Mouse (Mus musculus): ENCODE results near the gene Iltifb. TPM values are rescaled to one million over a fixed set of nuclear protein-coding genes. Genes with fewer than 3 reads are reported as not detected.
"Not testable (repeated sequence)": the region's sequence is repeated elsewhere in the genome, so short reads cannot be mapped to it uniquely, and the experiment has no call there.

The Iltifb gene
- polyA plus RNA-seq (2012): not detected in 2 replicates

DNA sequence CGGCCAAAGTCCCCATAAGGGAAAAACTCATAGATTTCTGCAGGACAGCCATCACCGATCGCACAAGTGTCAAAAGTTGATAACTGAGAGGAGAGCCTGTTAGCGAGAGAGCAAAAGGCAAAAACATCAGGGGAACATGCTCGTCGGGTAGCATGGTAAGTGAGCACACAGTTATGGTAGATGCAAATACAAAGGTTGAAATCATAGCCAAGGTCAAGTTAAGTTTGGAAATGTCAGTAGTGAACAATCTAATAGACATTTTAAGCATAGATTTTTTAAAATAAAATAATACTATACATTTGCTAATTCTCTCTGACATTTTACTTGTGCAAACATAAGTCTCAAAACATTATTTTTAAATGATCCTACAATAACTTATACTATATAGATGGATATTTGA, at the start of gene Iltifb:
Gene Iltifb (minus strand): TSS at position 101 of the 400 bp plus-strand sequence.
- no peak for TF ChIP-seq GATA1 (IDR thresholded peaks at IDR 0.05; ENCODE audit: low read length)

DNA sequence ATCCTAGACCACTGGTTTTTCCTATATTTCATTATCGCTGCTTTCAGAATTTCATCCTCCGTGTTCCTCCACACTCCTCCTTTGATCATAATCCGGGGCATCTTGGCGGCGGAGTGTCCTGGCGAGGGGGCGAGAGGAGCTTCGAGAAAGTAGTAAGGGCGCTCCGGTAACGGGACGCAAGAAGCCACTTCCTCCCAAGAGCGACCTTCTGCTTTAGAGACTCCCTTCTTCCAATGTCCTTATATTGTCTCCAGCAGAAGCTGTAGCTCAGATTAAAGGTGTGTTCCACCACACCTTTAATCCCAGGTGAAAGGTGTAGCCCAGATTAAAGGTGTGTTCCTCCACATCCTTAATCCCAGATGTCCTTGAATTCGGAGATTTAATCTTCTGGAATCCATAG, 48.3 kb upstream of the Iltifb start, which contains the start of gene Gm9046:
Gene Gm9046 (minus strand): TSS at position 101 of the 400 bp plus-strand sequence.
- TF ChIP-seq GATA1 (IDR thresholded peaks at IDR 0.05; ENCODE audit: low read length): not testable (repeated sequence)

DNA sequence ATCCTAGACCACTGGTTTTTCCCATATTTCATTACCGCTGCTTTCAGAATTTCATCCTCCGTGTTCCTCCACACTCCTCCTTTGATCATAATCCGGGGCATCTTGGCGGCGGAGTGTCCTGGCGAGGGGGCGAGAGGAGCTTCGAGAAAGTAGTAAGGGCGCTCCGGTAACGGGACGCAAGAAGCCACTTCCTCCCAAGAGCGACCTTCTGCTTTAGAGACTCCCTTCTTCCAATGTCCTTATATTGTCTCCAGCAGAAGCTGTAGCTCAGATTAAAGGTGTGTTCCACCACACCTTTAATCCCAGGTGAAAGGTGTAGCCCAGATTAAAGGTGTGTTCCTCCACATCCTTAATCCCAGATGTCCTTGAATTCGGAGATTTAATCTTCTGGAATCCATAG, 42.9 kb upstream of the Iltifb start, which contains the start of gene Gm9045:
Gene Gm9045 (minus strand): TSS at position 101 of the 400 bp plus-strand sequence.
- TF ChIP-seq GATA1 (IDR thresholded peaks at IDR 0.05; ENCODE audit: low read length): not testable (repeated sequence)

DNA sequence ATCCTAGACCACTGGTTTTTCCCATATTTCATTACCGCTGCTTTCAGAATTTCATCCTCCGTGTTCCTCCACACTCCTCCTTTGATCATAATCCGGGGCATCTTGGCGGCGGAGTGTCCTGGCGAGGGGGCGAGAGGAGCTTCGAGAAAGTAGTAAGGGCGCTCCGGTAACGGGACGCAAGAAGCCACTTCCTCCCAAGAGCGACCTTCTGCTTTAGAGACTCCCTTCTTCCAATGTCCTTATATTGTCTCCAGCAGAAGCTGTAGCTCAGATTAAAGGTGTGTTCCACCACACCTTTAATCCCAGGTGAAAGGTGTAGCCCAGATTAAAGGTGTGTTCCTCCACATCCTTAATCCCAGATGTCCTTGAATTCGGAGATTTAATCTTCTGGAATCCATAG, 37.5 kb upstream of the Iltifb start, which contains the start of gene Gm9044:
Gene Gm9044 (minus strand): TSS at position 101 of the 400 bp plus-strand sequence.
- not testable (repeated sequence) for TF ChIP-seq GATA1 (IDR thresholded peaks at IDR 0.05; ENCODE audit: low read length)

DNA sequence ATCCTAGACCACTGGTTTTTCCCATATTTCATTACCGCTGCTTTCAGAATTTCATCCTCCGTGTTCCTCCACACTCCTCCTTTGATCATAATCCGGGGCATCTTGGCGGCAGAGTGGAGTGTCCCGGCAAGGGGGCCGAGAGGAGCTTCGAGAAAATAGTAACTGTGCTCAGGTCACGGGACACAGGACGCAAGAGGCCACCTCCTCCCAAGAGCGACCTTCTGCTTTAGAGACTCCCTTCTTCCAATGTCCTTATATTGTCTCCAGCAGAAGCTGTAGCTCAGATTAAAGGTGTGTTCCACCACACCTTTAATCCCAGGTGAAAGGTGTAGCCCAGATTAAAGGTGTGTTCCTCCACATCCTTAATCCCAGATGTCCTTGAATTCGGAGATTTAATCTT, 32.0 kb upstream of the Iltifb start, which contains the start of gene Gm9040:
Gene Gm9040 (minus strand): TSS at position 101 of the 400 bp plus-strand sequence.
- not testable (repeated sequence) for TF ChIP-seq GATA1 (IDR thresholded peaks at IDR 0.05; ENCODE audit: low read length)

DNA sequence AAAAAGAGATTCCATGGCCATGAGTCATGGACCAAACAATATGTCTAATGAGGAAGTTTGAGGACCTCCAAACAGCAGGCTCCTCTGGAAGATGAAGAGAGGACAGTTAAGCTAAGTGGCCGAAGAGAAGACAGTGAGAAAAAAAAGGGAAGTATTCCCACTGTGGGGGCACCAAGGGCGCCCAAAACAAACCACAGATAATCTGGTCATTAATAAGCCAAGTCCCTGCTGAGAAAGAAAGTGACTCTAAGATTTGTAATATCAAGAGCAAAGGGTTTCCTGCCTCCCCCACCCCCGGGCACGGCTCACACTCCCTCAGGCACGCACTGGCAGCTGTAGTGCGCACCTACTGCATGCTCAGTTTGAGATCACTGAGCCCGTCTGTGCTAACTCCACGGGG, 24.2 kb upstream of the Iltifb start:
- TF ChIP-seq GATA1 (IDR thresholded peaks at IDR 0.05; ENCODE audit: low read length): no peak

DNA sequence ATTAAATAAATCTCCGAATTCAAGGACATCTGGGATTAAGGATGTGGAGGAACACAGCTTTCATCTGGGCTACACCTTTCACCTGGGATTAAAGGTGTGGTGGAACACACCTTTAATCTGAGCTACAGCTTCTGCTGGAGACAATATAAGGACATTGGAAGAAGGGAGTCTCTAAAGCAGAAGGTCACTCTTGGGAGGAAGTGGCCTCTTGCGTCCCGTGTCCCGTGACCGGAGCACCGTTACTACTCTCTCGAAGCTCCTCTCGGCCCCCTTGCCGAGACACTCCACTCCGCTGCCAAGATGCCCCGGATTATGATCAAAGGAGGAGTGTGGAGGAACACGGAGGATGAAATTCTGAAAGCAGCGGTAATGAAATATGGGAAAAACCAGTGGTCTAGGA, 36.5 kb downstream of the Iltifb start, which contains the start of gene Gm32802:
Gene Gm32802 (plus strand): TSS at position 301 of the 400 bp plus-strand sequence.
- not testable (repeated sequence) for TF ChIP-seq GATA1 (IDR thresholded peaks at IDR 0.05; ENCODE audit: low read length)

DNA sequence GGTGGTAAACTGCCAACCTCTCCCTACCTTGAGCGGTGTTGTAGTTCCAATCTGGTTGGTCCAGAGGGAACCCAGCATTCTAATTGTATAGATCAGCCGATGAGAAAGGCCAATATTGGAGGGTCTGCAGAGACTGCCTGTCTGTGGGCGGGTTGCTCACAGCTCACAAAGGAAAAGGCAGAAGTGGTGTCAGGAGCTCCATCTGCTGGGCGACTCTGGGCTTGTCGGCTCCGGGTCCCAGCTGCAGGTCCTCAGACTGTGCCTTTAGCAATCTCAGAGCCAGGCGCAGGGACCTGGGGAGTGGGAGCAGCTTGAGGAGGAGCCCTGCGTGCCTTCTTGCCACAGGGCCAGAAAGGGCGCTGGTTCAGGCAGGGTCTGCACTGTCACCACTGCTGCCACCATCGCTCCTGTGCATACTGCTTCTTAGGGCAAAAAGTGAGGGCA, 44.0 kb downstream of the Iltifb start:
- TF ChIP-seq GATA1 (IDR thresholded peaks at IDR 0.05; ENCODE audit: low read length): no peak

DNA sequence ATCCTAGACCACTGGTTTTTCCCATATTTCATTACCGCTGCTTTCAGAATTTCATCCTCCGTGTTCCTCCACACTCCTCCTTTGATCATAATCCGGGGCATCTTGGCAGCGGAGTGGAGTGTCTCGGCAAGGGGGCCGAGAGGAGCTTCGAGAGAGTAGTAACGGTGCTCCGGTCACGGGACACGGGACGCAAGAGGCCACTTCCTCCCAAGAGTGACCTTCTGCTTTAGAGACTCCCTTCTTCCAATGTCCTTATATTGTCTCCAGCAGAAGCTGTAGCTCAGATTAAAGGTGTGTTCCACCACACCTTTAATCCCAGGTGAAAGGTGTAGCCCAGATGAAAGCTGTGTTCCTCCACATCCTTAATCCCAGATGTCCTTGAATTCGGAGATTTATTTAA, 54.2 kb downstream of the Iltifb start, which contains the start of gene Gm32717:
Gene Gm32717 (minus strand): TSS at position 101 of the 400 bp plus-strand sequence.
- not testable (repeated sequence) for TF ChIP-seq GATA1 (IDR thresholded peaks at IDR 0.05; ENCODE audit: low read length)

Other genes starting within 250 kb of the Iltifb start
- 15.3 and 20.6 TPM in 2 replicates for gene Mdm1, start 153.2 kb downstream of the Iltifb start, polyA plus RNA-seq (2012)
- not detected in 2 replicates for gene Il22, start 90.1 kb downstream of the Iltifb start, polyA plus RNA-seq (2012)
- not detected in 2 replicates for gene Gm32717, start 54.3 kb downstream of the Iltifb start, polyA plus RNA-seq (2012)
- not detected in 2 replicates for gene Gm32802, start 36.4 kb downstream of the Iltifb start, polyA plus RNA-seq (2012)
- gene Gm9040, start 31.9 kb upstream of the Iltifb start, polyA plus RNA-seq (2012): not detected in 2 replicates
- gene Gm9044, start 37.4 kb upstream of the Iltifb start, polyA plus RNA-seq (2012): not detected in 2 replicates
- gene Gm9045, start 42.8 kb upstream of the Iltifb start, polyA plus RNA-seq (2012): not detected in 2 replicates
- gene Gm9046, start 48.2 kb upstream of the Iltifb start, polyA plus RNA-seq (2012): not detected in 2 replicates
- gene Gm9048, start 53.6 kb upstream of the Iltifb start, polyA plus RNA-seq (2012): not detected in 2 replicates
- gene Gm9049, start 59.1 kb upstream of the Iltifb start, polyA plus RNA-seq (2012): not detected in 2 replicates
- gene Ifng, start 146.0 kb upstream of the Iltifb start, polyA plus RNA-seq (2012): not detected in 2 replicates